Mouse (Mus musculus): Measurements from ENCODE around the gene Klhl21. TPM values are rescaled to one million over a fixed set of nuclear protein-coding genes. Genes with fewer than 3 reads are reported as not detected.

Klhl21 gene
- total RNA-seq, 2 experiments from 2014 or later: 92.5 to 125 TPM

- TF ChIP-seq CTCF (IDR thresholded peaks at IDR 0.05): no peak
- H3K4me3 ChIP-seq: peak overlapping the region; percentile 90
- DNase-seq: no peak
- intact Hi-C loops (cut with DNase I): no loop called here
- peak overlapping the region; percentile 98 for H3K27ac ChIP-seq
These were observed 3.5 kb downstream of the Klhl21 start for GRCm38 (mm10) chr4:152012109-152012508.

GRCm38 (mm10) chr4:152013036-152013813, 4.6 kb downstream of the Klhl21 start:
- peak overlapping the region; percentile 98 for H3K27ac ChIP-seq
- TF ChIP-seq CTCF (IDR thresholded peaks at IDR 0.05): no peak
- peak; percentile 75 for DNase-seq
- intact Hi-C loops (cut with DNase I): no loop called here
- H3K4me3 ChIP-seq: peak overlapping the region; percentile 90

DNA sequence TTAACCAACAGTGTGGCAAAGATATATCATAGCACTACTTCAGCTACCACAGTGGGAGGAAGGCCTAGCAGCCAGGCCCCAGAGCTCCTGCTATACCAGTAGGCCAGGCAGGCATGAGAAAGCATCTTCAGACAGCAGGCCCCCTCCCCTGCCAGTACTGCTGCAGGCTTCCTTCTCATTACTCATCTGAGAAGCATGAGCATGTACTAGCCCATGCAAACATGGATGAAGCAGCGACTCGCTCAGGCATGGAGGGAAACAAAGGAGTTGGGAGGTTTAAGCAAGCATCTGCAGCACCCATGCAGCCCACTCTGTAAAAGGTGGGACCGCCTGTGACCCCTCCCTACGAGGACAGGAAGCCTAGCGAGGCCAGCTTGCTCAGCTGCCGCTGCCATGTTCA, 10.5 kb downstream of the Klhl21 start:
- TF ChIP-seq CTCF (IDR thresholded peaks at IDR 0.05): no peak
- intact Hi-C loops (cut with DNase I): no loop called here
- H3K4me3 ChIP-seq: no peak overlapping the region
- no peak overlapping the region for H3K27ac ChIP-seq
- DNase-seq: no peak

DNA sequence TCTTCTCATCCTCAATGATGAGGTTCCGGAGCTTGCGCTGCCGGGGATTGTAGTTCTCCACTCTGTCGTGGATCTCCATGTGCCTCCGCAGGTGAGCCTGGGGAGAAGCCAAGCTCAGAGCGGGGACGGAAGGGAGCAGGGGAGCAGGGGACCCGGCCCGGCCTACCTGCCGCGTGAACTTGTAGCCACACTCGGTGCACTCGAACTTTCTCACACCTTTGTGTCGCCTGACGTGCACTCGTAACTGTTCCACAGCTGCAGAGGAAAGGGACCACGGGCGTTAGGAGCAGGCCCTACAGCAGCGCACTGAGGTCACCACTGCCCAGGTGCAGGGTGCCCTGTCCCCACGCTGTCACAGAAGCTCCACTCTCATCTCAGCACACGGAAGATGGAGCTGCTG, 11.4 kb downstream of the Klhl21 start:
- no peak for TF ChIP-seq CTCF (IDR thresholded peaks at IDR 0.05)
- no peak overlapping the region for H3K4me3 ChIP-seq
- H3K27ac ChIP-seq: no peak overlapping the region
- intact Hi-C loops (cut with DNase I): no loop called here
- DNase-seq: no peak

- intact Hi-C loops (cut with DNase I): no loop called here
- DNase-seq: no peak
These were observed 13.0 kb downstream of the Klhl21 start for GRCm38 (mm10) chr4:152021568-152022097.

DNA sequence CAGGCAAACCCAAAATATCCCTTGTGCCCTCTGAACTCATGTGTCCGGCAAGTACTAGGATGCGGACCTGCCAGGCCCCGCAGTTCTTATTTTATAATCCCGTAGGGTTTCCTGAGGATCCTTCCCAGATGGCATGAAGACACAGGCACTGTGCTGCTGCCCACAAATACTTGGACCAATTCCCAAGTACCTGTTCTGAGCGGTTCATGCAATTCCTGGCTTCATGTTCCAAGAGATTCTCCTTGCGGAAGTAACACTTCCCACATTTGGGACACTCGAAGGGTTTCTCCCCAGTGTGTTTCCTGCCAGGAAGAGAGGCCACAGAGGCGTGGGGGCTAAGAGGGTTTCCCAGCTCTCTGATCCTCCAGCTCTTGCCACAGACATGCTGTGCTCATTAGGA, 13.9 kb downstream of the Klhl21 start:
- DNase-seq: no peak
- TF ChIP-seq CTCF (IDR thresholded peaks at IDR 0.05): no peak
- no peak overlapping the region for H3K27ac ChIP-seq
- intact Hi-C loops (cut with DNase I): no loop called here
- H3K4me3 ChIP-seq: no peak overlapping the region

More at GRCm38 (mm10) chr4:152021568-152022097, 13.0 kb downstream of the Klhl21 start:
- no peak overlapping the region for H3K4me3 ChIP-seq
- peak; percentile 22; the same call in 1 of the 2 replicates for TF ChIP-seq CTCF (IDR thresholded peaks at IDR 0.05)
- no peak overlapping the region for H3K27ac ChIP-seq

DNA sequence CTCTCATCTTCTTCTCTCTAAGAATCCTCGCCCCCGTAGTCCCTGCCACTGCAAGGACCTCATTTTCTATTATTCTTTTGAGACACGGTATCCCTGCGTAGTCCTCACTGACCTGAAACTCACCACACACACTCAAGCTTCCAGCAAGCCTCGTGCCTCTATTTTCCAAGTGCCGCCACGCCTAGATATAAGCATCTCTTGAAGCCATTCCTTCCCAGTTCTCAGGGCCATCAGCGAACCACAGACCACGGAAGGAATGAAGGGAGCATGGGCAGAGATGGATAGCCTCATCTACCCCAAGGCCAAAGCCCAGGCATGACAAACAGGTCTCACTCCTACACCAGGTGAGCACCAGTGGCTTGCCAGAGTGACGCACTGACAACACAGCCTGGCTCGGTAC, 15.9 kb downstream of the Klhl21 start:
- intact Hi-C loops (cut with DNase I): no loop called here

DNA sequence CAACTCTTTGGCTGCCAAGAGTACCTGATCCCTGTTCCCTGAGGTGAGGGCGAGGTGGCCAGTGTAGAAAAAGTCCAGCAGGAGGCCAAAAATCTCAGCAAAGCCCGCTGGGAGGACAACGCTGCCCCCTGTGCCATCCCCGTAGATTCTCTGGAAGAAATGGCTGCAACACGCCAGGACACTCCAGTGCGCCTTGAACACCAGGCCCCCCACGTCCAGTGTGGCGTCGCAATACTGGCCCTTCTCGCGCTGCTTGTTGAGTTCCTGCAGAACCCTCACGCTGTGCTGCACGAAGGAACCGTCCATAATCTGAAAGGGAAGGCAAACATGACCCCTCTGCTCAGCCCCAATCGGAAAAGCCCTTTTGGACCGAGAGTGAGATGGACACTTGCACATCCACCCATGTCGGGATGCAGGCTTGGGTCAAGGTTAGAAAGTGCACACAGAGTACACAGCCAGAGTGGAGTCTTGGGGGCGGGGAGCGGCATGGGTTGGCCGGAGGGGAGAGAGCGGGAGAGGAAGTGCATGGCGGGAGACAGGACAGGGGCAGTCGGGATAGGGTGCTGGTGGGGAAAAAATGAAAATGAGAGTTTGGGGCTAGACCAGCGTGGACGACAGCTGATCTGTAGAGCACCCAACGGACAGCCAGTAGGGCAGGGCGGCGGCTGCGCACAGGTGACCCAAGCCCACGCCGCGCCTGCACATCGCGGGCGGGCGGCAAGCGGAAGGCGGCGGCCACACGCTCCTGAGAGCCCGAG, 18.3 kb downstream of the Klhl21 start:
- peak; percentile 19 for DNase-seq
- peak overlapping the region; percentile 90 for H3K4me3 ChIP-seq
- TF ChIP-seq CTCF (IDR thresholded peaks at IDR 0.05): no peak
- H3K27ac ChIP-seq: peak overlapping the region; percentile 95
- intact Hi-C loops (cut with DNase I): no loop called here

More for the DNA sequence above, 15.9 kb downstream of the Klhl21 start:
- H3K27ac ChIP-seq: no peak overlapping the region
- no peak for DNase-seq
- no peak overlapping the region for H3K4me3 ChIP-seq
- no peak for TF ChIP-seq CTCF (IDR thresholded peaks at IDR 0.05)

DNA sequence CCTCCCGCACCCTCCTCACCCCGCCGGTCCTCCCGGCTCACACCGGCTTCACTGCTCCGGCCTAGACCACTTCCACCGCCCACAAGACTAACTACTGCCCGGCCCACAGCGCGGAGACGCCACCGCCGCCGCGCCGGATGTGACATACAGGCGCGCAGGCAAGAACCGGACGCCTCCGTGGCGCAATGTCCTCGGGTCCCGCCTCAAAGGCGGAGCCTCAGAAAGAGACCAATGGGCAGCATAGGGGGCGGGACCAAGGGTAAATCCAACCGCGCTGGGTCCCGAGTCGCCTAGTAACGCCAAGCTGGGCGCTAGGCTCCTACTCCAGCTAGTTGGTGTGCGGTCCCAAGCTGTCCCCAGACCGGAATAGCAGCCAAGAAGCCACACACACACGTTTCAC, 18.9 kb downstream of the Klhl21 start, which contains the start of gene Zbtb48:
Zbtb48 (minus strand) TSS at position 148 of the 400 bp plus-strand sequence.
- peak within 1 kb of the TSS; percentile 95 for H3K27ac ChIP-seq
- intact Hi-C loops (cut with DNase I): no loop called here
- H3K4me3 ChIP-seq: peak within 1 kb of the TSS; percentile 90
- no peak for TF ChIP-seq CTCF (IDR thresholded peaks at IDR 0.05)
- DNase-seq: peak; percentile 98

GRCm38 (mm10) chr4:152028456-152028855, 19.9 kb downstream of the Klhl21 start:
- H3K27ac ChIP-seq: peak overlapping the region; percentile 95; the same call in 1 of the 2 replicates
- no peak for DNase-seq
- no peak for TF ChIP-seq CTCF (IDR thresholded peaks at IDR 0.05)
- H3K4me3 ChIP-seq: peak overlapping the region; percentile 90
- intact Hi-C loops (cut with DNase I): no loop called here

DNA sequence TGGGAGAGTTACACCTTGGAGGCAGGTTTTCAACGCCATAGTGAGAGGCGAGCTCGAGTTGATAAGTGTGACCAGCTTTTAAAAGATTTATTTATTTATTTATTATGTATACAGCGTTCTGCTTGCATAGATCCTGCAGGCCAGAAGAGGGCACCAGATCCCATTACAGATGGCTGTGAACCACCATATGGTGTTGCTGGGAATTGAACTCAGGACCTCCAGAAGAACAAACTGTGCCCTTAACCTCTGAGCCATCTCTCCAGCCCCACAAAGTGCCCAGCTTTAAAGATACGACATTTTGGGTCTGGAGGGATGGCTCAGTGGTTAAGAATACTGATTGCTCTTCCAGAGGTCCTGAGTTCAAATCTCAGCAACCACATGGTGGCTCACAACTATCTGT, 20.5 kb downstream of the Klhl21 start:
- peak; percentile 53 for TF ChIP-seq CTCF (IDR thresholded peaks at IDR 0.05)
- intact Hi-C loops (cut with DNase I): no loop called here
- Histone ChIP-seq H3K27ac (no peak overlapping the region), H3K4me3 (no peak overlapping the region)
- DNase-seq: no peak

GRCm38 (mm10) chr4:152029997-152030396, 21.4 kb downstream of the Klhl21 start:
- Histone ChIP-seq H3K27ac (no peak overlapping the region), H3K4me3 (no peak overlapping the region)
- intact Hi-C loops (cut with DNase I): no loop called here
- TF ChIP-seq CTCF (IDR thresholded peaks at IDR 0.05): no peak
- no peak for DNase-seq

DNA sequence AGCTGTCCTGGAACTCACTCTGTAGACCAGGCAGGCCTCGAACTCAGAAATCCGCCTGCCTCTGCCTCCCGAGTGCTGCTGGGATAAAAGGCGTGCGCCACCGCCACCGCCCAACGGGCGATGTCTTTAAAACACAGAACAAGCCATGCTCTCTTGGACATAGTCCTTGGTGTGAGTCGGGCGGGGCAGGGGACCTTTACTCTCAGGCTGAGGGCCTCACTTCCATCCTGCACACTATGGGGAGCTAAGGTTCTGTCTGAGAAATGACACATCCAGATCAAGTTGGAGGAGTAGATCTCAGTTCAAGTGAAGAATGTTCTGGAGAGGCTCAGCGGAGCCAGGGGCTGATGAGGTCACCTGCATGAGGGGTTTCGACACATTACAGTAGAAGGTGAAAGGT, 24.3 kb downstream of the Klhl21 start:
- DNase-seq: no peak
- intact Hi-C loops (cut with DNase I): no loop called here
- Histone ChIP-seq H3K27ac (no peak overlapping the region), H3K4me3 (no peak overlapping the region)
- no peak for TF ChIP-seq CTCF (IDR thresholded peaks at IDR 0.05)
